Mouse (Mus musculus) lung, postnatal 0 days (tissue): ENCODE results near the gene Cox20. TPM values are rescaled to one million over a fixed set of nuclear protein-coding genes. Genes with fewer than 3 reads are reported as not detected.

Source experiments
- ATAC-seq: fragments of 200-750 bp; cut with Nextera tagmentation; 2 replicates; pipeline ENCODE4 v1.8.0; 2017; ENCODE audit warnings: moderate library complexity
- DNase-seq: peaks from one replicate; pipeline ENCODE4 v3.0.0-alpha.2; 2016; ENCODE audit warnings: low spot score
- H3K27ac ChIP-seq: fragments of 300-500 bp; sonication (generic); 2 replicates; pipeline ENCODE4 v1.5.1; 2014; ENCODE audit warnings: antibody characterized with exemption, mild to moderate bottlenecking, low read length, mixed read lengths
- H3K27me3 ChIP-seq: fragments of 300-500 bp; sonication (generic); replicated peaks from 2 replicates; pipeline ENCODE4 v1.6.1; 2014; ENCODE audit warnings: low read length, mixed read lengths; ENCODE audit not compliant: insufficient read depth
- H3K36me3 ChIP-seq: fragments of 300-500 bp; sonication (generic); 2 replicates; pipeline ENCODE4 v1.6.1; 2014; ENCODE audit warnings: low read length, mixed read lengths; ENCODE audit not compliant: insufficient read depth
- H3K4me1 ChIP-seq: fragments of 300-500 bp; sonication (generic); 2 replicates; pipeline ENCODE4 v1.6.1; 2014; ENCODE audit warnings: antibody characterized with exemption, low read depth, low read length, mixed read lengths; ENCODE audit not compliant: insufficient read depth
- H3K4me2 ChIP-seq: fragments of 300-500 bp; sonication (generic); replicated peaks from 2 replicates; pipeline ENCODE4 v1.6.1; 2014; ENCODE audit warnings: low read depth, mild to moderate bottlenecking, low read length, moderate library complexity, mixed read lengths
- H3K4me3 ChIP-seq: fragments of 300-500 bp; sonication (generic); 2 replicates; pipeline ENCODE4 v1.5.1; 2014; ENCODE audit warnings: low read depth, low read length
- H3K9ac ChIP-seq: fragments of 300-500 bp; sonication (generic); replicated peaks from 2 replicates; pipeline ENCODE4 v1.6.1; 2014; ENCODE audit warnings: low read depth, mild to moderate bottlenecking
- H3K9me3 ChIP-seq: fragments of 300-500 bp; sonication (generic); 2 replicates; pipeline ENCODE4 v1.6.1; 2016; ENCODE audit warnings: low read length, mixed read lengths
- CTCF ChIP-seq: IDR thresholded peaks from 2 replicates; pipeline ENCODE4 v1.5.1; 2016; ENCODE audit warnings: antibody characterized with exemption, mild to moderate bottlenecking
- EP300 ChIP-seq: IDR thresholded peaks from 2 replicates; pipeline ENCODE4 v1.6.1; 2016; ENCODE audit warnings: antibody characterized with exemption, mild to moderate bottlenecking, control low read depth
- WGBS: fragments of 180-500 bp; shearing (Covaris S2); extraction: QIAGEN DNeasy Blood & Tissue Kit; methylation state at CpG from one replicate; pipeline ENCODE4 v1.1.7; 2014; 5-methylcytosine and 5-hydroxymethylcytosine counted together
- microRNA-seq: library from miRNA; unstranded; fragments of <30 nt; microRNA quantifications from one replicate; pipeline ENCODE4, GENCODE M21; 2016
- polyA plus RNA-seq: library from polyadenylated mRNA; unstranded; fragments of >200 nt; fragmentation: Nextera tagmentation; extraction: Ambion mirVana; gene quantifications from 2 replicates; pipeline ENCODE4 v1.2.1, GENCODE M21; 2015

The Cox20 gene
- polyA plus RNA-seq, 1 experiment from 2014 or later: 87.1 TPM

- Histone ChIP-seq H3K27me3 (no peaks in the 10 kb centered on the region), H3K27ac (no peak overlapping the region), H3K9ac (no peak overlapping the region), H3K4me3 (no peak overlapping the region), H3K4me1 (no peaks in the 10 kb centered on the region), H3K4me2 (no peak overlapping the region), H3K36me3 (no peaks in the 10 kb centered on the region), H3K9me3 (no peaks in the 10 kb centered on the region)
- ATAC-seq (no peak), DNase-seq (no peak)
- TF ChIP-seq CTCF: no peak
- 75% methylated on average over 11 of the region's 11 CpGs for WGBS
These were observed 41.3 kb downstream of the Cox20 start for GRCm38 (mm10) chr1:178360264-178360663.

GRCm38 (mm10) chr1:178360702-178361101 lies 41.8 kb downstream of the Cox20 start:
- Histone ChIP-seq H3K27me3 (no peaks in the 10 kb centered on the region), H3K4me3 (no peak overlapping the region), H3K4me2 (no peak overlapping the region), H3K4me1 (no peaks in the 10 kb centered on the region), H3K9me3 (no peaks in the 10 kb centered on the region), H3K9ac (no peak overlapping the region), H3K27ac (no peak overlapping the region), H3K36me3 (no peaks in the 10 kb centered on the region)
- 82% methylated on average over 2 of the region's 2 CpGs for WGBS
- peak; percentile 18; the same call in 1 of the 2 replicates for TF ChIP-seq CTCF
- TF ChIP-seq EP300: no peak
- DNase-seq (no peak), ATAC-seq (no peak)

- no peak overlapping the region for H3K4me2 ChIP-seq
- no peaks in the 10 kb centered on the region for H3K27me3 ChIP-seq
- ATAC-seq (no peak), DNase-seq (no peak)
- 78% methylated on average over 6 of the region's 6 CpGs for WGBS
- H3K27ac ChIP-seq: no peak overlapping the region
- no peaks in the 10 kb centered on the region; the same call in 1 of the 2 replicates for H3K4me1 ChIP-seq
- TF ChIP-seq EP300 (no peak), CTCF (no peak)
- H3K4me3 ChIP-seq: no peak overlapping the region
- no peaks in the 10 kb centered on the region for H3K9me3 ChIP-seq
- H3K9ac ChIP-seq: no peak overlapping the region
- no peaks in the 10 kb centered on the region for H3K36me3 ChIP-seq
These were observed 46.2 kb downstream of the Cox20 start for GRCm38 (mm10) chr1:178365171-178365570.

GRCm38 (mm10) chr1:178368121-178368520 lies 49.2 kb downstream of the Cox20 start:
- Histone ChIP-seq H3K9me3 (no peaks in the 10 kb centered on the region), H3K4me3 (no peak overlapping the region), H3K4me1 (no peaks in the 10 kb centered on the region; the same call in 1 of the 2 replicates), H3K27me3 (no peaks in the 10 kb centered on the region), H3K4me2 (no peak overlapping the region), H3K9ac (no peak overlapping the region), H3K36me3 (no peaks in the 10 kb centered on the region), H3K27ac (peak overlapping the region; percentile 33; the same call in 1 of the 2 replicates)
- no peak for ATAC-seq
- WGBS: 60% methylated on average over 6 of the region's 6 CpGs
- TF ChIP-seq EP300 (no peak), CTCF (no peak)
- no peak for DNase-seq

- H3K9ac ChIP-seq: peak overlapping the region; percentile 41
- no peaks in the 10 kb centered on the region for H3K9me3 ChIP-seq
- H3K36me3 ChIP-seq: no peaks in the 10 kb centered on the region
- peak overlapping the region; percentile 68 for H3K4me2 ChIP-seq
- no peaks in the 10 kb centered on the region for H3K27me3 ChIP-seq
- no peaks in the 10 kb centered on the region; the same call in 1 of the 2 replicates for H3K4me1 ChIP-seq
- peak overlapping the region; percentile 76 for H3K27ac ChIP-seq
- TF ChIP-seq CTCF: 0 out of 2 replicates have a peak, but pooled peaks have one; percentile 13
- TF ChIP-seq EP300: no peak
- DNase-seq: peak; percentile 94
- WGBS: 4% methylated on average over 36 of the region's 36 CpGs
- peak overlapping the region; percentile 47 for H3K4me3 ChIP-seq
- peak; percentile 99 for ATAC-seq
These were observed 49.8 kb downstream of the Cox20 start for GRCm38 (mm10) chr1:178368548-178369271.

GRCm38 (mm10) chr1:178369272-178369651 lies 50.3 kb downstream of the Cox20 start:
- peak; percentile 73 for ATAC-seq
- no peaks in the 10 kb centered on the region for H3K27me3 ChIP-seq
- H3K9ac ChIP-seq: peak overlapping the region; percentile 41
- peak overlapping the region; percentile 76 for H3K27ac ChIP-seq
- H3K4me1 ChIP-seq: no peaks in the 10 kb centered on the region; the same call in 1 of the 2 replicates
- TF ChIP-seq EP300: no peak
- TF ChIP-seq CTCF: no peak
- no peaks in the 10 kb centered on the region for H3K9me3 ChIP-seq
- WGBS: under 1% methylated on average over 11 of the region's 11 CpGs
- DNase-seq: peak; percentile 79
- H3K4me3 ChIP-seq: peak overlapping the region; percentile 47
- peak overlapping the region; percentile 68 for H3K4me2 ChIP-seq
- H3K36me3 ChIP-seq: no peaks in the 10 kb centered on the region

Small RNA genes lying within 50 kb of the gene (microRNA-seq; reads per million reads assigned to microRNA genes)
- gene Gm27458: not detected

Other genes with a start within 250 kb of the Cox20 start
- 20.0 and 26.2 TPM in 2 replicates for gene Desi2, start 131.7 kb upstream of the Cox20 start, polyA plus RNA-seq
- gene Hnrnpu, start 18.7 kb downstream of the Cox20 start, polyA plus RNA-seq: 116 and 164 TPM in 2 replicates
- 5.3 and 6.3 TPM in 2 replicates for gene Efcab2, start 87.0 kb downstream of the Cox20 start, polyA plus RNA-seq
- gene Kif26b, start 210.0 kb downstream of the Cox20 start, polyA plus RNA-seq: 0.44 and 0.57 TPM in 2 replicates